Mouse (Mus musculus): ENCODE data around the gene Syncrip.

Gene Syncrip

GRCm38 (mm10) chr9:88484531-88484930 lies 2.2 kb upstream of the Syncrip start:
- intact Hi-C loops (cut with DNase I): loop anchor here (2.0 to 5.0 kb wide), 2 partner anchors 38 to 47 kb away; partner anchors contain the start of gene Snx14

DNA sequence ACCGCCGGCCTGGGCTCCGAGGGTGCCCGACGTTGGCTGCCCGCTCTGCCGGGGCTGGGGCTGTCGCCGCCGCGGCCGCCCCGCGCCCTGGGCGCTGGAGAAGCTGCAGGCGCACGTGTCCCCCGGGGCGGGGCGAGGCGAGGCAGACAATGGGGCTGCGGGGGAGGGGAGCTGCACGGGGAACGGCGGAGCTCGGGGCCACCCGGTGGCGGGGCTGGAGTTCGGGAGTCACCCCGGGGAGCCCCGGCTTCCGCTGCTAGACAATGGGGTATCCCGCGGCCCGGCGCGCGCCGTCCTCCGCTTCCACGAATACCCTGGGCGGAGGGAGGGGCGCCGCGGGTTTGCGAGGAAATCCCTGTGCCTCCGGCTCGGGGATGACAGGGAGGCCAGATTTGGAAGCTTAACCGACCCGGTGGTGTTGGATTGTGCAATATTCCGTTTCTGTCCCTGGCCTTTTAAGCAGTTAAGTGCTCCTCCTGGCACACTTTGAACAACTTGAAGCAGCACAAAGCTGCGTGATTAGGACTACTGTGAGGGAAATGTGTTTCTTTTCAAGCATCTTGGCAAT lies 539 bp upstream of the Syncrip start:
- intact Hi-C loops (cut with DNase I): loop anchor here (5.0 kb wide), 1 partner anchor 46 kb away; the partner anchor contains the start of gene Snx14

DNA sequence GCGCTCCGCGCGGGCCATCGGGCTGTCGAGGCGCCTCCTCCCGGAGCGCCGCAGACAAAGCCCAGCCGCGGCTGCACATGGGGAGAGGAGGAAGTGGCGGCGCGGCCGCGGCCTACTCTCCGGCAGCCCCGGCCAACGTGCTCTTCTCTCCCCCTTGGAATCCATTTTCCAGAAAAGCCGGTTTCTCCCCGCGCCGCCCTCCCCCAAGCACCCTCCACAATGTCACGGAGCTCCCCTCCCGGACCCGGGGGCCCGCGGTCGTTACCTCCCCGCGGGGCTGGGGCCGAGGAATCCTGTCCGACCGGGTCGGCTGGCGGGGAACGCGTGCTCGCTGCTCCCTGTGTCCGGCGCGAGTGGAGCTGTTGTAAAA lies 598 bp downstream of the Syncrip start:
- intact Hi-C loops (cut with DNase I): loop anchor here (5.0 kb wide), 1 partner anchor 44 kb away; the partner anchor contains the start of gene Snx14

DNA sequence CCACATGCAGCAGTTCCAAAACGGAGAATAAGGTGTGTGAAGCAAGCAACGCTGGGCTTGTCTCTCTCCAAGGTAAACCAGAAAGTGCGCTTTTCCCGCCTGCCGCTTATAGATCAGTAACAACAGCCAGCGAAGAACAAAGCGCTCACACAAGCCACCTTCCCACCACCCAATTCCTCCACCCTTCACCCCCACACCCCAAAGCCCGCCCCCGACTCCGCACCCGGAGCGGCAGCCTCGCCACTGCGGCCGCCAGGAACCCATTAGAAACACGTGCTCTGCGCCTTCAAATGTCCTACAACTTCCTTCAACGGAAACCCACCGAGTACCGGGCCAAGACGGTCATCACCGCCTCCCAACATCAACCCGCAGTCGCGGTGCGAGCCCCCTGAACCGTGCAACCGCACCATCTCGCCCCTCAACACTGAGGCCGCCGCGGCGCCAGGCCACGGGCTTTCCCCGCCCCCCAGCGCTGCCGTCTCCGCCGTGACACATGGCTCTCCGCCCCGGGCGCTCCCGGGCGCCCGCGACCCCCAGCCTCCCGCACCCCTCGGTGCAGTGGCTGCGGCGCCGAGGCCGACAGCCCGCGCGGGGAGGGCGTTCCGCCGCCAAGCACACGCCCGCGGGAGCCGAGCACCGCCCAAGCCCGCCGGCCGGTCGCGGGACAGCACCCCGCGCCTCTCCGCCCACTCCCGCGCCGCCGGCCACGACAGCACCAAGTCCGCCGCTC lies 1.1 kb downstream of the Syncrip start:
- intact Hi-C loops (cut with DNase I): loop anchor here (5.0 kb wide), 1 partner anchor 44 kb away; the partner anchor contains the start of gene Snx14

GRCm38 (mm10) chr9:88480120-88480519 lies 2.3 kb downstream of the Syncrip start:
- intact Hi-C loops (cut with DNase I): loop anchor here (5.0 kb wide), 1 partner anchor 43 kb away; the partner anchor contains the start of gene Snx14

GRCm38 (mm10) chr9:88476138-88476537 lies 6.2 kb downstream of the Syncrip start:
- intact Hi-C loops (cut with DNase I): loop anchor here (10.0 kb wide), 1 partner anchor 69 kb away; the partner anchor contains the start of gene Zfp949

- intact Hi-C loops (cut with DNase I): loop anchor here (5.0 kb wide), 1 partner anchor 74 kb away; no protein-coding TSS in a partner anchor
These were observed 21.4 kb downstream of the Syncrip start for GRCm38 (mm10) chr9:88461017-88461416.

- intact Hi-C loops (cut with DNase I): loop anchor here (5.0 kb wide), 1 partner anchor 42 kb away; the partner anchor contains the start of gene Syncrip
These were observed 42.4 kb downstream of the Syncrip start for GRCm38 (mm10) chr9:88439991-88440390.

GRCm38 (mm10) chr9:88439238-88439600 lies 43.2 kb downstream of the Syncrip start:
- intact Hi-C loops (cut with DNase I): loop anchor here (5.0 kb wide), 1 partner anchor 43 kb away; the partner anchor contains the start of gene Syncrip

DNA sequence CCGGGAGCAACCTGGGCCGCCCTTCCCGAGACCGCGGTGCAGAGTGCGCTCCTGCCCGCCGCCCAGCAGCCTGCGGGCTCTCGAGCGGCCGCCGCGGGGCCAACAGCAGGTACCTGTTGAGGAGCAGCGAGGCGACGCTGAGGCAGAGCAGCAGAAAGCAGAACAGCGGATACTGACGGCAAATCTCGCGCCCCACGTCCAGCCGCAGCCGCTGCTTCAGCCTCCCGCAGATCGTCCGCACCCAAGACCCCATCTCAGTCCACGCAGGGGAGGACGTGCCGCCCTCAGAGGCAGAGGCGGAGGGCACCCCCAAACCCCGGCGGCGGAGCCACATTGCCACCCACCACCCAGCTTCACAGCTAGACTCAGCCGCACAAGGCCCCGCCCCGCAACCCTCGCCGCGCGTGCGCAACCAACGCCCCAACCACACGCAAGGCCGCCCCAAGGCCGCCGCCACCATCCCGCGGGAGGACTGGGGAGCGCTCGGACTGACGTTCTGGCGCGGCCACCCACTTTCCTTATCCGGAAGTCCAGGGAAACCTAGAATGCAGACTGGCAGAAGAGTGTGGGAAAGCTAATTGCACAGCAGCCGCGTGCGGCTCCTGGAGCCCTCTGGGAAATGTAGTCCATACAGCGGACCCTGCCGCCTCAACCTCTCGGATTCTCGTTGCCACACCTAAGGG lies 43.7 kb downstream of the Syncrip start, which contains the start of gene Snx14:
Gene Snx14, minus strand, starts transcription at position 404 of the 683 bp plus-strand sequence.
- intact Hi-C loops (cut with DNase I): loop anchor here (5.0 kb wide), 1 partner anchor 44 kb away; the partner anchor contains the start of gene Syncrip

- intact Hi-C loops (cut with DNase I): loop anchor here (5.0 kb wide), 1 partner anchor 44 kb away; the partner anchor contains the start of gene Syncrip
These were observed 44.2 kb downstream of the Syncrip start for GRCm38 (mm10) chr9:88438237-88438554.

- intact Hi-C loops (cut with DNase I): loop anchor here (5.0 kb wide), 1 partner anchor 45 kb away; the partner anchor contains the start of gene Syncrip
These were observed 44.8 kb downstream of the Syncrip start for GRCm38 (mm10) chr9:88437342-88438236.

- intact Hi-C loops (cut with DNase I): no loop called here
These were observed 58.0 kb downstream of the Syncrip start for GRCm38 (mm10) chr9:88424356-88424755.

DNA sequence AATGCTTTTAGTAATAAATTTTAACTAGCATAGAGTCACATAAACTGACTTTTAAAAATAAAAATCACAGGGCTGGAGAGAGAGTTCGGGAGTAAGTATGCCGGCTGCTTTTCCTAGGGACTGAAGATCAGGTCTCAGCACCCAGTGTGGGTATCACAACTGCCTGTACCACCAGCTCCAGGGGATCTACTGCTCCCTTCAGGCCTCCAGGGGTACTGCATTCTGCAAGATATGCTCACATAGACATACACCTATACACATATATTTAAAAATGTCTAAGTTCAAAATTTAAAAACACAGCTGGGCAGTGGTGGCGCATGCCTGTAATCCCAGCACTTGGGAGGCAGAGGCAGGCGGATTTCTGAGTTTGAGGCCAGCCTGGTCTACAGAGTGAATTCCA lies 59.9 kb downstream of the Syncrip start:
- intact Hi-C loops (cut with DNase I): no loop called here

DNA sequence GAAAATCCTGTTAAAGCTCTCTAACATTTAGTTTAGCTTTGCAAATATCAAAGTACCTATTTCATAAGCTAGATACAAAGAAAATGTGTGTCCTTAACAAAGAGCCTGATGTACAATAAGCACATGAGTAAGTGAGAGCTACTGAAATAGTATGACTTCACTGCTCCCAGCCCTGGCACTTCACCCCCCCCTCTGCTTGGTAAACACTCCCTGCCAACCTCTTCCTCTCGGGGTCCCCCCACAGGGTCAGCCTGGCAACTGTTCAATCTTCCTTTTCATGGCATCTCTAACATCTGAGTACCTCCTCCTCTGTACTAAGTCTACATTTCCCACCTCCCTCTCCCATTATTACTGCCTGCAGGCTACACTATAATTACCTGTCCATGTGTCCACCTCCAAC lies 65.6 kb downstream of the Syncrip start:
- intact Hi-C loops (cut with DNase I): no loop called here

DNA sequence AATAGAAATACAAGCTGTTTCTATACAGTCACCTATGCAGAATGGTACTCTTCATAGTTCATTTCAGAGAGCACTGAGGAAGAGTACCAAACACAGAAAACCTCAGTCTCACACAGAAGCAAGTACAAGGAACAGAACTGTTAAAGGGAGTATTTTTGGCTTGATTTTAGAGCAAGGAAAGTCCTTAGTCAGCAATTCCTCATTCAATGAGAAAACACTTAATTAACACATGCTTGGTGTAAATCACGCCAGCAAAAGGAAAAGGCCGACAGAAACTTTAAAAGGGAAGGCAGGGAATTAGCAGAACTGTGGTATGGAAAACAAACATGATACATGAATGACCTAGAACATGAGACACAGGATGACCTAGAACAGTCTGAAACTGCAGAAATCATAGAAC lies 72.4 kb downstream of the Syncrip start:
- intact Hi-C loops (cut with DNase I): loop anchor here (10.0 kb wide), 1 partner anchor 135 kb away; the partner anchor contains the start of gene Zfp949

- intact Hi-C loops (cut with DNase I): loop anchor here (5.0 to 10.0 kb wide), 2 partner anchors 140 to 162 kb away; partner anchors contain the start of gene Zfp949
These were observed 77.9 kb downstream of the Syncrip start for GRCm38 (mm10) chr9:88404515-88404914.

DNA sequence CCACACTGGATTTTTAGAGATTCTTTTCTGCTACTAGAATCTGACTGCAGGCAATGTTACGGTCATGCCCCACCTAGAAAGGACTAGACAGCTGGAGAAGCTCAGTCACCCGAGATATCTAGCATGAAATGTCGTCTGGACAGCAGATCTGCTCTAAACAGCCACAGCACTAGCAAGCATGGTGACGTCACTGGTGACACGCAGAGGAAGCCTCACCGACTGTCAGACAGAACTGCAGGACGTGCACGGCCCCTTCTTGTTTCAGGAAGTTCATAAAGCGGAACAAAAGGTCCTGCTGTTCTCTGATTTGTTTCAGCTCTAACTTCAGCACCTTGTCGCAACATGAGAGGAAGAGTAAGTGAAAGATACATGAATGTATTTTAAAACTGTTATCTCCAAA lies 78.3 kb downstream of the Syncrip start:
- intact Hi-C loops (cut with DNase I): loop anchor here (5.0 to 10.0 kb wide), 2 partner anchors 141 to 162 kb away; partner anchors contain the start of gene Zfp949

DNA sequence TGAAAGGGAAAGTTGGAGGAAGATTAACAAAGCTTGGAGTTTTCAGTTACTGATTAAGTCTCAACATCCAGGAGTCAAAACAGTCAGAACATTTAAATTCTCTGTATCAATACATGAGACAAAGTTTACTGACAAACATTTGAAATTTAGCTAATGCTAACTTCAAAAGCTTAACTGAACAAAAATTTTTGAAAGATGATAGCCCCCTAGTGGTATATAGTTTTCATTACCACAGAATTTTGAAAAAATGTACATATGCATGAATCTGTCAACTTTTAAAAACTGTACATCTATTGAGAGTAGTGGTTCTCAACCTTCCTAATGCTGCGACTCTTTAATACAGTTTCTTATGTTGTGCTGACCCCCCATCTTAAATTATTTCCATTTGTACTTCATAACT lies 83.9 kb downstream of the Syncrip start:
- intact Hi-C loops (cut with DNase I): no loop called here
